Mouse (Mus musculus) liver, embryonic 14.5 days (tissue): ENCODE measurements around the gene Zbp1.

Source experiments
- CTCF ChIP-seq: IDR thresholded peaks from 2 replicates; pipeline ENCODE4 v1.5.1; 2016; ENCODE audit warnings: antibody characterized with exemption, low read depth, control low read depth
- EP300 ChIP-seq: IDR thresholded peaks from 2 replicates; pipeline ENCODE4 v1.6.1; 2016; ENCODE audit warnings: antibody characterized with exemption, low read depth

DNA sequence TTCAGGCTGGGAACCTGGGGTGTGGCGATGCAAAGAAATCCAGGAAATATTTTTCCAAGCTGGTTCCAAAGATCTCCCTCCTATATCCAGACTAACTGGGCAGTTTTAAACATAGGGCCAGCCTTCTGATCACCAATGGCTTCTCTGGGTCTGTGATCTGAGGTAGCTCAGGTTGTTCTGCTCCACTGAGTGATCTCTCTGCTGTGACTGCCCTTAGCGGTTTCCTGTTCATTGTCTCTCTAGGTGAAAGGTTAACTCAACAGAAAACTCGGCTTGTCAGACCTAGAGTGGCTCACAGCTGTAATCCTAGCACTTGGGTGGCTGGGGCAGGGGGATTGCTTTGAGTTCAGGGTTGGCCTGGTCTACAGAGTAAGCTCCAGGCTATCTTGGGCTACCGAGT lies 61.3 kb downstream of the Zbp1 start:
- TF ChIP-seq EP300 (no peak), CTCF (no peak)
